Mouse (Mus musculus): ENCODE measurements around the gene Samd4b. TPM values are rescaled to one million over a fixed set of nuclear protein-coding genes. Genes with fewer than 3 reads are reported as not detected.
"Not testable (repeated sequence)": the region's sequence is repeated elsewhere in the genome, so short reads cannot be mapped to it uniquely, and the experiment has no call there.

The Samd4b gene
- total and polyA plus RNA-seq, 2 experiments from 2014 or later = 12.4 to 53.5 TPM

DNA sequence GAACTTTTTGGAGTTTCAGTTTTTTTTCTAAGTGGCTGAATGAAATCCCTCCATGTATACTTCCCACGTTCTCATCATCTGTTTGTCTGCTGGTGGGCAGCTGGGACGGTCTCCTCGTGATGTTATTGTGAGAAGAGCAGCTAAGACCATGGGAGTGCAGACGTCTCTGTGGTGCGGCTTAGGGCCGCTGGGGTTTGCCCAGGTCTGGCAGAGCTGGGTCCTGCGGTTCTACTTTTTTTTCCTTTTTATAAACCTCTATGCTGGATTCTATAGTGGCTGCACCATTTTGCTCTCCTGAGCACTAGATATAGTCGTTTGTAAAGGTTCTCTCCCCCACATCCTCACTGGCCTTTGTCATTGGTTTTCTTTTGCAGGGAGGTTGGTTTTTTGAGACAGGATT, 86.5 kb downstream of the Samd4b start:
- WGBS = 66% methylated on average over 8 of the region's 8 CpGs
- H3K9ac ChIP-seq (replicated peaks; ENCODE audit: low read depth, low read length) = no peak overlapping the region
- H3K27ac ChIP-seq (ENCODE audit: low read depth) = no peak overlapping the region
- H3K36me3 ChIP-seq (replicated peaks; ENCODE audit: control insufficient read depth, insufficient read depth, low read length) = no peaks in the 10 kb centered on the region
- H3K4me2 ChIP-seq (ENCODE audit: low read depth, low read length) = no peak overlapping the region
- H3K4me1 ChIP-seq (ENCODE audit: control insufficient read depth, insufficient read depth) = no peaks in the 10 kb centered on the region
- H3K27me3 ChIP-seq (ENCODE audit: control insufficient read depth, insufficient read depth, low read length) = no peaks in the 10 kb centered on the region
- DNase-seq (ENCODE audit: low spot score) = no peak
- TF ChIP-seq CTCF (IDR thresholded peaks at IDR 0.05; ENCODE audit: low read depth) = no peak
- no peak for TF ChIP-seq EP300 (IDR thresholded peaks at IDR 0.05; ENCODE audit: low read depth)
- no peak overlapping the region for H3K4me3 ChIP-seq (ENCODE audit: low read depth, low read length)
- ATAC-seq (ENCODE audit: insufficient read depth, low read depth) = no peak
- H3K9me3 ChIP-seq (replicated peaks; ENCODE audit: control insufficient read depth, low read length) = no peaks in the 10 kb centered on the region

DNA sequence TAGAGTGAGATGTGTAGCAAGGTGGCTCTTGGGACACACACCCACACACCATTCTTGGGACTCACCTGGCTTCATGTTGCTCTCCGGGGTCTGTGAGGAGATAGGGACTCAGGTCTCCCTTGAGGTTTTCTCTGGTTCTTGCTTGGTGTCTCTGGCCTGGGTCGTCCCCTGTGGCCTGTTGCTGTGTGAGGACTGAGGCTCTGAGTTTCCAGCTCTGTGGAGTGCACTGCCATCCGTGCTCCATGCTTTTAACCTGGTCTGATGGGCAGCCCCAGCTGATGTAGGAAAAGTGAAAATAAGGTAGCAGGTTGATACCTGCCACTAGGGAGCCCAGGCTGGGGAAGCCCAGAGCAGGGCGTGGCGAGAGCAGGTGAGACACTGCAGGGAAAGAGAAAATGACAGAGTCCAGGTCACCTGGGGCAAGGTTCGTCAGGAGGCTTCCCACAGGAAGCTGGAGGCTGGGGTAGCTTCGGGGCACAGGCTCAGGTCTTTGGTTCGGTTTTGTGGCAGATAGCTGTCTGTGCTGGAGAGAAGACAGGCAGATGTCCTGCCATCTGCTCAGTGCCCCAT, 87.5 kb downstream of the Samd4b start, which contains the start of gene Ifnl2:
Gene Ifnl2, minus strand, starts transcription at position 51 of the 570 bp plus-strand sequence.
- H3K4me1 ChIP-seq (ENCODE audit: control insufficient read depth, insufficient read depth); H3K36me3 ChIP-seq (replicated peaks; ENCODE audit: control insufficient read depth, insufficient read depth, low read length); H3K27ac ChIP-seq (ENCODE audit: low read depth); H3K9ac ChIP-seq (replicated peaks; ENCODE audit: low read depth, low read length); H3K4me3 ChIP-seq (ENCODE audit: low read depth, low read length); ATAC-seq (ENCODE audit: insufficient read depth, low read depth); H3K4me2 ChIP-seq (ENCODE audit: low read depth, low read length); H3K9me3 ChIP-seq (replicated peaks; ENCODE audit: control insufficient read depth, low read length); DNase-seq (ENCODE audit: low spot score); H3K27me3 ChIP-seq (ENCODE audit: control insufficient read depth, insufficient read depth, low read length): not testable (repeated sequence)
- whole genome bisulfite sequencing = 57% methylated on average over 8 of the region's 8 CpGs

GRCm38 (mm10) chr7:28509121-28509520, 88.8 kb downstream of the Samd4b start:
- H3K36me3 ChIP-seq (replicated peaks; ENCODE audit: control insufficient read depth, insufficient read depth, low read length); H3K9me3 ChIP-seq (replicated peaks; ENCODE audit: control insufficient read depth, low read length); H3K9ac ChIP-seq (replicated peaks; ENCODE audit: low read depth, low read length); H3K27me3 ChIP-seq (ENCODE audit: control insufficient read depth, insufficient read depth, low read length); ATAC-seq (ENCODE audit: insufficient read depth, low read depth); H3K4me3 ChIP-seq (ENCODE audit: low read depth, low read length); H3K27ac ChIP-seq (ENCODE audit: low read depth); DNase-seq (ENCODE audit: low spot score); H3K4me1 ChIP-seq (ENCODE audit: control insufficient read depth, insufficient read depth); H3K4me2 ChIP-seq (ENCODE audit: low read depth, low read length): not testable (repeated sequence)
- WGBS = 42% methylated on average over 2 of the region's 2 CpGs

DNA sequence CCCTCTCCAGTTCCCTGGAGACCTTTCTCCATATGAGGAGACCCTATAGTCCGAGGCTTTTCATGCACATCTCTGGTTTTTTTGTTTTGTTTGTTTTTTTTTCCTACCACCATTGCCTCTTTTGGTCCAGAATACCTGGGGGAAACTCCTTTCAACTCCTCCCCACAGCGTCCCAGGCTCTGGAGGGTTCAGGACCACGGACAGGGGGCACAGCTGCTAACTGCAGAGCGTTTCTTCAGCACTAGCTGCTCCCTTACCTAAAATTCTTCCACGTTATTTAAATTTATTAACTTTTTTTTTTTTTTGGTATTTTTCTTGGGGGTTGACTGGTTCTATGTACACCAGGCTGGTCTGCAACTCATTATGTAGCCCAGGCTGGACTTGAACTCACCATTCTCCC, 92.4 kb downstream of the Samd4b start:
- TF ChIP-seq CTCF (IDR thresholded peaks at IDR 0.05; ENCODE audit: low read depth) (no peak), EP300 (IDR thresholded peaks at IDR 0.05; ENCODE audit: low read depth) (no peak)
- WGBS = 4% methylated on average over 5 of the region's 5 CpGs
- no peak overlapping the region for H3K4me2 ChIP-seq (ENCODE audit: low read depth, low read length)
- ATAC-seq (ENCODE audit: insufficient read depth, low read depth) = no peak
- no peaks in the 10 kb centered on the region for H3K36me3 ChIP-seq (replicated peaks; ENCODE audit: control insufficient read depth, insufficient read depth, low read length)
- H3K27ac ChIP-seq (ENCODE audit: low read depth) = no peak overlapping the region
- H3K4me3 ChIP-seq (ENCODE audit: low read depth, low read length) = no peak overlapping the region
- H3K4me1 ChIP-seq (ENCODE audit: control insufficient read depth, insufficient read depth) = no peaks in the 10 kb centered on the region
- H3K27me3 ChIP-seq (ENCODE audit: control insufficient read depth, insufficient read depth, low read length) = no peaks in the 10 kb centered on the region
- no peak overlapping the region for H3K9ac ChIP-seq (replicated peaks; ENCODE audit: low read depth, low read length)
- H3K9me3 ChIP-seq (replicated peaks; ENCODE audit: control insufficient read depth, low read length) = no peaks in the 10 kb centered on the region
- no peak for DNase-seq (ENCODE audit: low spot score)

DNA sequence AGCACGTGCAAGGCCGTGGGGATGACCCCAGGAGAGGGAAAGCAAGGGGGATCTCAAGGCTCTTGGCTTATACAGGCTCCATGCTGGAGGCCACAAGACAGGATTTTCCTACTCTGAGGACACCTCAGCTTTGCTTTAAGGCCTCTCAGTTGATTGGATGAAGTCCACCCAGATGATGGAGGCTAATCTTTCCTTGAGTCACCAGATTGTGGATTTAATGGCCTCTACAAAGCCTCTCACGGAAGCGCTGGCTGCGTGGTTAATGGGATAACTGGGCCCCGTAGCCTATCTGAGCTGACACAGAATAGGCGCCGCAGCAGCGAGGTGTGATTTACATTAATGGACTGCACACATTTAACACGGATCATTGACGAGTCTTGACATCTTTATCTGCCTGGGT, 102.5 kb downstream of the Samd4b start:
- H3K4me1 ChIP-seq (ENCODE audit: control insufficient read depth, insufficient read depth) = no peaks in the 10 kb centered on the region
- H3K36me3 ChIP-seq (replicated peaks; ENCODE audit: control insufficient read depth, insufficient read depth, low read length) = no peaks in the 10 kb centered on the region
- no peak for ATAC-seq (ENCODE audit: insufficient read depth, low read depth)
- no peak for TF ChIP-seq EP300 (IDR thresholded peaks at IDR 0.05; ENCODE audit: low read depth)
- TF ChIP-seq CTCF (IDR thresholded peaks at IDR 0.05; ENCODE audit: low read depth) = no peak
- no peak overlapping the region for H3K9ac ChIP-seq (replicated peaks; ENCODE audit: low read depth, low read length)
- H3K27me3 ChIP-seq (ENCODE audit: control insufficient read depth, insufficient read depth, low read length) = no peaks in the 10 kb centered on the region
- WGBS = 69% methylated on average over 11 of the region's 11 CpGs
- no peak overlapping the region for H3K4me3 ChIP-seq (ENCODE audit: low read depth, low read length)
- DNase-seq (ENCODE audit: low spot score) = no peak
- H3K4me2 ChIP-seq (ENCODE audit: low read depth, low read length) = no peak overlapping the region
- no peak overlapping the region for H3K27ac ChIP-seq (ENCODE audit: low read depth)
- H3K9me3 ChIP-seq (replicated peaks; ENCODE audit: control insufficient read depth, low read length) = no peaks in the 10 kb centered on the region

GRCm38 (mm10) chr7:28492310-28492709, 105.6 kb downstream of the Samd4b start:
- H3K4me2 ChIP-seq (ENCODE audit: low read depth, low read length) = no peak overlapping the region
- DNase-seq (ENCODE audit: low spot score) (no peak), ATAC-seq (ENCODE audit: insufficient read depth, low read depth) (no peak)
- H3K27me3 ChIP-seq (ENCODE audit: control insufficient read depth, insufficient read depth, low read length) = no peaks in the 10 kb centered on the region
- H3K9me3 ChIP-seq (replicated peaks; ENCODE audit: control insufficient read depth, low read length) = no peaks in the 10 kb centered on the region
- TF ChIP-seq CTCF (IDR thresholded peaks at IDR 0.05; ENCODE audit: low read depth) (no peak), EP300 (IDR thresholded peaks at IDR 0.05; ENCODE audit: low read depth) (no peak)
- no peaks in the 10 kb centered on the region for H3K4me1 ChIP-seq (ENCODE audit: control insufficient read depth, insufficient read depth)
- no peak overlapping the region for H3K27ac ChIP-seq (ENCODE audit: low read depth)
- 78% methylated on average over 8 of the region's 8 CpGs for whole genome bisulfite sequencing
- H3K9ac ChIP-seq (replicated peaks; ENCODE audit: low read depth, low read length) = no peak overlapping the region
- no peak overlapping the region for H3K4me3 ChIP-seq (ENCODE audit: low read depth, low read length)
- no peaks in the 10 kb centered on the region for H3K36me3 ChIP-seq (replicated peaks; ENCODE audit: control insufficient read depth, insufficient read depth, low read length)

Measured in heart, postnatal 0 days (tissue).